Mouse (Mus musculus): ENCODE results near the gene Rspry1. TPM values are rescaled to one million over a fixed set of nuclear protein-coding genes. Genes with fewer than 3 reads are reported as not detected.

Gene Rspry1
- polyA plus RNA-seq, 1 experiment from 2014 or later, result 17.5 TPM

GRCm38 (mm10) chr8:94575148-94575547 is 26.6 kb upstream of the Rspry1 start:
- Histone ChIP-seq H3K9ac (ENCODE audit: low read depth, low read length) (no peak overlapping the region), H3K27me3 (replicated peaks; ENCODE audit: control insufficient read depth, insufficient read depth, low read length) (no peaks in the 10 kb centered on the region), H3K4me3 (ENCODE audit: low read depth, low read length) (no peak overlapping the region), H3K36me3 (ENCODE audit: control insufficient read depth, insufficient read depth) (peaks cover 63% of the 10 kb centered on the region), H3K4me2 (replicated peaks; ENCODE audit: low read depth) (no peak overlapping the region), H3K9me3 (ENCODE audit: control insufficient read depth) (no peaks in the 10 kb centered on the region), H3K27ac (ENCODE audit: low read depth, low read length) (no peak overlapping the region), H3K4me1 (replicated peaks; ENCODE audit: control insufficient read depth, insufficient read depth, low read length) (no peaks in the 10 kb centered on the region)
- ATAC-seq, result no peak
- 92% methylated on average over 4 of the region's 4 CpGs for WGBS
- no peak for TF ChIP-seq CTCF (IDR thresholded peaks at IDR 0.05; ENCODE audit: low read depth)

GRCm38 (mm10) chr8:94581820-94582483 is 19.8 kb upstream of the Rspry1 start:
- no peaks in the 10 kb centered on the region for H3K9me3 ChIP-seq (ENCODE audit: control insufficient read depth)
- ATAC-seq, result no peak
- H3K27me3 ChIP-seq (replicated peaks; ENCODE audit: control insufficient read depth, insufficient read depth, low read length), result no peaks in the 10 kb centered on the region
- H3K4me2 ChIP-seq (replicated peaks; ENCODE audit: low read depth), result no peak overlapping the region
- H3K4me3 ChIP-seq (ENCODE audit: low read depth, low read length), result no peak overlapping the region
- H3K36me3 ChIP-seq (ENCODE audit: control insufficient read depth, insufficient read depth), result peaks cover 68% of the 10 kb centered on the region
- H3K4me1 ChIP-seq (replicated peaks; ENCODE audit: control insufficient read depth, insufficient read depth, low read length), result no peaks in the 10 kb centered on the region
- no peak overlapping the region for H3K9ac ChIP-seq (ENCODE audit: low read depth, low read length)
- H3K27ac ChIP-seq (ENCODE audit: low read depth, low read length), result no peak overlapping the region
- TF ChIP-seq CTCF (IDR thresholded peaks at IDR 0.05; ENCODE audit: low read depth), result no peak
- 76% methylated on average over 7 of the region's 7 CpGs for WGBS

GRCm38 (mm10) chr8:94582569-94582968 is 19.2 kb upstream of the Rspry1 start:
- no peak overlapping the region for H3K4me3 ChIP-seq (ENCODE audit: low read depth, low read length)
- no peak overlapping the region for H3K27ac ChIP-seq (ENCODE audit: low read depth, low read length)
- no peak overlapping the region for H3K9ac ChIP-seq (ENCODE audit: low read depth, low read length)
- no peak for ATAC-seq
- no peak for TF ChIP-seq CTCF (IDR thresholded peaks at IDR 0.05; ENCODE audit: low read depth)
- H3K9me3 ChIP-seq (ENCODE audit: control insufficient read depth), result no peaks in the 10 kb centered on the region
- WGBS, result 93% methylated on average over 6 of the region's 6 CpGs
- no peaks in the 10 kb centered on the region for H3K27me3 ChIP-seq (replicated peaks; ENCODE audit: control insufficient read depth, insufficient read depth, low read length)
- no peak overlapping the region for H3K4me2 ChIP-seq (replicated peaks; ENCODE audit: low read depth)
- no peaks in the 10 kb centered on the region for H3K4me1 ChIP-seq (replicated peaks; ENCODE audit: control insufficient read depth, insufficient read depth, low read length)
- H3K36me3 ChIP-seq (ENCODE audit: control insufficient read depth, insufficient read depth), result peaks cover 67% of the 10 kb centered on the region

GRCm38 (mm10) chr8:94584238-94584817 is 17.4 kb upstream of the Rspry1 start:
- peak; percentile 83 for TF ChIP-seq CTCF (IDR thresholded peaks at IDR 0.05; ENCODE audit: low read depth)
- no peak overlapping the region for H3K4me2 ChIP-seq (replicated peaks; ENCODE audit: low read depth)
- H3K9ac ChIP-seq (ENCODE audit: low read depth, low read length), result no peak overlapping the region
- H3K9me3 ChIP-seq (ENCODE audit: control insufficient read depth), result no peaks in the 10 kb centered on the region
- H3K4me3 ChIP-seq (ENCODE audit: low read depth, low read length), result no peak overlapping the region
- H3K27me3 ChIP-seq (replicated peaks; ENCODE audit: control insufficient read depth, insufficient read depth, low read length), result no peaks in the 10 kb centered on the region
- peaks cover 58% of the 10 kb centered on the region for H3K36me3 ChIP-seq (ENCODE audit: control insufficient read depth, insufficient read depth)
- no peak for ATAC-seq
- H3K27ac ChIP-seq (ENCODE audit: low read depth, low read length), result no peak overlapping the region
- H3K4me1 ChIP-seq (replicated peaks; ENCODE audit: control insufficient read depth, insufficient read depth, low read length), result no peaks in the 10 kb centered on the region
- 42% methylated on average over 4 of the region's 4 CpGs for WGBS

GRCm38 (mm10) chr8:94591691-94592090 is 10.0 kb upstream of the Rspry1 start:
- WGBS, result 80% methylated on average over 4 of the region's 4 CpGs
- ATAC-seq, result no peak

GRCm38 (mm10) chr8:94594211-94594610 is 7.5 kb upstream of the Rspry1 start:
- TF ChIP-seq CTCF (IDR thresholded peaks at IDR 0.05; ENCODE audit: low read depth), result peak; percentile 66
- ATAC-seq, result no peak
- 46% methylated on average over 1 of the region's 1 CpGs for WGBS
- no peaks in the 10 kb centered on the region for H3K4me1 ChIP-seq (replicated peaks; ENCODE audit: control insufficient read depth, insufficient read depth, low read length)
- H3K4me3 ChIP-seq (ENCODE audit: low read depth, low read length), result no peak overlapping the region
- no peak overlapping the region for H3K9ac ChIP-seq (ENCODE audit: low read depth, low read length)
- no peaks in the 10 kb centered on the region for H3K27me3 ChIP-seq (replicated peaks; ENCODE audit: control insufficient read depth, insufficient read depth, low read length)
- peaks cover 4% of the 10 kb centered on the region; the same call in 1 of the 2 replicates for H3K36me3 ChIP-seq (ENCODE audit: control insufficient read depth, insufficient read depth)
- no peak overlapping the region for H3K4me2 ChIP-seq (replicated peaks; ENCODE audit: low read depth)
- no peak overlapping the region for H3K27ac ChIP-seq (ENCODE audit: low read depth, low read length)
- H3K9me3 ChIP-seq (ENCODE audit: control insufficient read depth), result no peaks in the 10 kb centered on the region

More at GRCm38 (mm10) chr8:94591691-94592090, 10.0 kb upstream of the Rspry1 start:
- Histone ChIP-seq H3K36me3 (ENCODE audit: control insufficient read depth, insufficient read depth) (peaks cover 19% of the 10 kb centered on the region), H3K9ac (ENCODE audit: low read depth, low read length) (no peak overlapping the region), H3K27me3 (replicated peaks; ENCODE audit: control insufficient read depth, insufficient read depth, low read length) (no peaks in the 10 kb centered on the region), H3K27ac (ENCODE audit: low read depth, low read length) (no peak overlapping the region), H3K4me1 (replicated peaks; ENCODE audit: control insufficient read depth, insufficient read depth, low read length) (no peaks in the 10 kb centered on the region), H3K9me3 (ENCODE audit: control insufficient read depth) (no peaks in the 10 kb centered on the region), H3K4me3 (ENCODE audit: low read depth, low read length) (no peak overlapping the region), H3K4me2 (replicated peaks; ENCODE audit: low read depth) (no peak overlapping the region)
- no peak for TF ChIP-seq CTCF (IDR thresholded peaks at IDR 0.05; ENCODE audit: low read depth)
